Mouse (Mus musculus): ENCODE results near the gene Shc2.
A peak's percentile ranks its signal among the peaks of the same experiment; 100 is the strongest.

Gene Shc2

DNA sequence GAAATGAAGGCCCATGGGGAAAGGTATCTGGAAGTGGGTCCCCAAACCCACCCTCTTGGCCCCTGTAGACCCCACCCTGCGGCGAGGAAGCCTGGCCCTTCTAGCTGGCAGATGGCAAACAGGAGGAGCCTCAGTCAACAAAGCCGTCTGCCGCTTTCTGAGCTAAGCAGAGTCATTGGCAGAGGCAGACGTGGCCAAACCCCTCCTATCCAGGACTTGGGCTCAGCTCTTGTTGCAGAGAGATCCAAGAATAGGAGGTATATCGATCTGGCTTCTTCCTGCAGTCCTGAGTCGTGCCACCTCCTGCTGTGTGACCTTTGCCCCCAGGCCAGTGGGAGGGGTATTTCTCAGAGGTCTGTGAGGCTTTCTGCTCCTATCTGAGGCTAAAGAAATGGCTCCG lies 21.9 kb downstream of the Shc2 start:
- DNase-seq (ENCODE audit: low read depth): no peak

DNA sequence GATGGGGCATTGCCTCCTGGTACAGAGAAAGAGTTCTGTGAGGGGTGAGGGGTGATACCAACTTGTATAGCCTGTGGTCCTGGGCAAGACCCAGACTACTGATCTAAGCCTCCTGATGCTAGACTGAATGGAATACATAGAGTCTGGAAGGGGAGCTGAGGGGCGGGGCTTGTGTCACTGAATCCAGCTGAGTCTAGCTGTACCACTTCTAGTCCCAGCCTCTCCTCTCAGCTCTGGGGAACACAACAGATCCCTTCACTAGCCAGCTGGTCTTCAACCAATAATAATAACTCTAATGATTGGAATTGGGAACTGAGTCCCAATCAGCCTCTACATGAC lies 23.4 kb downstream of the Shc2 start:
- no peak for DNase-seq (ENCODE audit: low read depth)

DNA sequence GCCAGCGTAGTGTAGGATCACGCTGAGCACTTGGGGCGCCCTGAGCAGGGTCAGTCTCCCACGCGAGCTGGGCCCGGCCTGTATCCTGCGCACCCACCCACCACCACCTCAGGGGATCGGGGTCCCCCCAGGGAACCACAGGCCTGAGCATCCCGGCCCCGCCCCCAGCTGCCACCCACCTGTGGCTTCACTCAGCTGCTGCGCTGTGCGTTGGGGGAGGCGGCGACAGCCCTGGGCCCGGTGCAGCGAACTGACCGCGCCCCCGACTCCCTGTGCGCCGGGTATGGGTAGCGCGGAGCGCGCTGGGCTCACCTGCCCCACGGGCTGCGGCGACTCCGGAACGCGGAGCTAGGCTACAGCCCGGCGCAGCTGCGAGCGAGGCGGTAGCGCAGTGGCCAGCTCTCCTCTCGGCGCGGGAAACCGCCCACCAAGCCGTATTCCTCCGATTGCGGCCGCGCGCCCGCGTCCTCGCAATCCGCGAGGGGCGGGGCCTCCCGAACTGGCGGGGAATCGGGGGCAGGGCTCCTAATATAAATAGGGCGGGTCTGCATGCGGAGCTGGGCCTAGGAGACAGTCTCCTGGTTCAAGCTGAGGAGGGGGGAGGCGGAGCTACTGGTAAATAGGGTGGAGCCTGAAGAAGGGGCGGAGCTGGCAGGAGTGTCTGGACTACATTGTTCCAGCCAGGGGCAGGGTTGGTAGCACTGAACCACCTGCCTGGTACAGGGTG lies 24.0 kb downstream of the Shc2 start, which contains the start of gene C2cd4c:
C2cd4c (minus strand) TSS at position 448 of the 727 bp plus-strand sequence.
- DNase-seq (ENCODE audit: low read depth): no peak

GRCm38 (mm10) chr10:79612192-79613135 lies 25.3 kb downstream of the Shc2 start:
- no peak for DNase-seq (ENCODE audit: low read depth)

- DNase-seq (ENCODE audit: low read depth): no peak
Observed at GRCm38 (mm10) chr10:79611296-79611695, 26.4 kb downstream of the Shc2 start.

DNA sequence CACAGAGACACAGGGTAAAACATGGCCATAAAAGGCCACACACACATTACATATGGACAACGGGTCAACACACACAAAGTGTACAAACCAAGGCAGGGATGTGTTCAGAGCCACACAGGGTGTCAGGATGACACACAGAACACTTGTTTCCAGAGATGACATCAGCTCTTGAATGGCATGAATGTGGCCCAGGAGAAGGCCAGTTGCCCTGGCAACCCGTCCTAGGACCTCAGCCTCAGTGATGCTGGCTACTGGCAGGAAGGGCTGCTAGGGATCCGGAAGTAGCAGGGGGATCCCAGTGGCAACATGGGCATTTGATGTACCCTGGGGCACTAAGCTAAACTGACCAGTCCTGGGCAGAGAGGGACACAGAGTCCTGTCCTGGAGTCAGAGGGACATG lies 28.4 kb downstream of the Shc2 start:
- no peak for DNase-seq (ENCODE audit: low read depth)

GRCm38 (mm10) chr10:79607892-79608291 lies 29.8 kb downstream of the Shc2 start:
- DNase-seq (ENCODE audit: low read depth): no peak

- DNase-seq (ENCODE audit: low read depth): no peak
Observed at GRCm38 (mm10) chr10:79606537-79606936, 31.2 kb downstream of the Shc2 start.

DNA sequence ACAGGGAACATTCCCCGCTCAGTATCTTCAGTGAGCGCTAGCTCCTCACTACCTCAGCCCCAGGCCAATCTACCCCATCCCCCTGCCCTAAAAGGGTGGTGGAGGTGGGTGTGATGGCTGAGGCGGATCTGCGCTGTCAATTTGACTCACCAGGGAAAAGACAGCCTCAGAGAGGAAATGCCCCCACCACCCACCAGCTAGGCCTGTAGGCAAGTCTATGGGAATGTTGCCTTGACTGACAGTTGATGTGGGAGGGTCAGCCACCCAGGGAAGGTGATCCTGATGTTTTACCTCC lies 39.8 kb downstream of the Shc2 start:
- no peak for DNase-seq (ENCODE audit: low read depth)

- no peak for DNase-seq (ENCODE audit: low read depth)
Observed at GRCm38 (mm10) chr10:79597051-79597935, 40.4 kb downstream of the Shc2 start.

GRCm38 (mm10) chr10:79595590-79595929 lies 42.2 kb downstream of the Shc2 start:
- no peak for DNase-seq (ENCODE audit: low read depth)

- DNase-seq (ENCODE audit: low read depth): peak; percentile 70
Observed at GRCm38 (mm10) chr10:79594872-79595589, 42.7 kb downstream of the Shc2 start.

- no peak for DNase-seq (ENCODE audit: low read depth)
Observed at GRCm38 (mm10) chr10:79594111-79594510, 43.6 kb downstream of the Shc2 start.

DNA sequence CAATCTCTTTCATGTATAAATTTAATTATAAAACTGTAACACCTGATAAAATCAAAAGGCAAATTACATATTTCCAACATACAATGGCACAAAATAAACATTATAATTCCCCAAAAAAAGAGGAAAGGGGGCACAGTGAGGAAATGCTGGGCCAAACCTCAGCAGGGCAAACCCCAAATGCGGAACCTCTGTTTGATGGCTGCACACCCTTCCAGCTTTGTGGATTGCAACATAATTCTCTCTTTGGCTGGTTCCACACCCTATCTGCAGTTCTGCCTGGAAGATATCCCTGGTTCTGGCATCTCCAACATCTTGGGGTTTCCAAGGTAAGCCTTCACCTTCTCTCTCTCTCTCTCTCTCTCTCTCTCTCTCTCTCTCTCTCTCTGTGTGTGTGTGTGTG lies 47.0 kb downstream of the Shc2 start:
- no peak for DNase-seq (ENCODE audit: low read depth)

DNA sequence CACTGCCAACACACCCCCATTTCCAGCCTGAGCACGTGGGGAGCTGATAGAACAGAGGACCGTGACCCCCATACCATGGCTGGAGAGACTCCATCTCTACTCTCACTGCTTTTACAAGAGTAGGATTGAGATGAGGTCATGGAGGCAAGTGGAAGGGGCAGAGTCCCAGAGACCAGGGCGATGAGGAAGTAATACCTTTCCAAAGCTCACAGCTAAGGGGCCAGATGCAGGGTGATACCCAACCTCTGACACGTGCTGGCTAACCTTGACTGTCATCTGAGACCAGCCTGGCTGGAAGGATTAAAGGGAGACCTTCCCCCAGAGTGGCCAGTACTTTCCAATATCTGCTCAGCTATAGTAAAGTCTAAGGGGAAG lies 50.0 kb downstream of the Shc2 start:
- DNase-seq (ENCODE audit: low read depth): no peak

DNA sequence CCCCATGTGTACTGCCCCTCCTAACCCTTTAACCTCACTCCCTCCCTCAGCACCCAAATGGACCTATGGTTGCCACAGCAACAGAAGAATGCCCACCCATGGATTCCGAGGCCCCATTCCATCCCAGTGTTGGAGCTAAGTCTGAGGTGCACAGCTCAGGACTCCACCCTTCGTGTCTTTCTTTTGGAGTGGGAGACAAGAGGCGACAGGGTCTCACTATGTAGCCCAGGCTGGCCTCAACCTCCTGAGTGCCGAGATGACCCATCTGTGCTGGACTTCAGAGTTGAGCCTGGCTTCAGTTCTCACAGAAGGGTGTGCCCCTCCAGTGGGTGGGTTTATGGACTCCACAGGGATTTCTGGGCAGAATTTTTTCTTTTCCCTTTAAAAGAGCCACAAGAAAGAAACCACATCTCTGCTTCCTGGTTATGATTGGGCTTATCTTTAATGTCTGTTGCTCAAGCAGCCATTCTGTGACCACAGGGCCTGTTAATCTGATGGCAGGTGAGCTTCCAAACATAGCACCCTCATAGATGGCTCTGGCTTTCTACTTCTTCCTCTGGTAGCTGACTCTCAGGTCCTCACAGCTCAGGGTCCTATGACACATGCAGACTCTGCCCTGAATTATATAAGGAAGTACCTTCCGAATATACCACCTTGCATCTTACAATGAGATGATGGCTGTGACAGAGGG lies 50.5 kb downstream of the Shc2 start, which contains the start of gene Theg:
Theg (minus strand) TSS at position 271 of the 691 bp plus-strand sequence.
- DNase-seq (ENCODE audit: low read depth): no peak

- DNase-seq (ENCODE audit: low read depth): no peak
Observed at GRCm38 (mm10) chr10:79586243-79586642, 51.5 kb downstream of the Shc2 start.

GRCm38 (mm10) chr10:79585723-79586122 lies 52.0 kb downstream of the Shc2 start:
- no peak for DNase-seq (ENCODE audit: low read depth)

GRCm38 (mm10) chr10:79585136-79585535 lies 52.6 kb downstream of the Shc2 start:
- DNase-seq (ENCODE audit: low read depth): no peak

GRCm38 (mm10) chr10:79584426-79584825 lies 53.3 kb downstream of the Shc2 start:
- DNase-seq (ENCODE audit: low read depth): no peak

GRCm38 (mm10) chr10:79584021-79584420 lies 53.7 kb downstream of the Shc2 start:
- DNase-seq (ENCODE audit: low read depth): no peak

Measured in 416B (cell line).